Mouse (Mus musculus): ENCODE data around the gene Vmn1r205.
"Not testable (repeated sequence)": the region's sequence is repeated elsewhere in the genome, so short reads cannot be mapped to it uniquely, and the experiment has no call there.

Vmn1r205 gene

DNA sequence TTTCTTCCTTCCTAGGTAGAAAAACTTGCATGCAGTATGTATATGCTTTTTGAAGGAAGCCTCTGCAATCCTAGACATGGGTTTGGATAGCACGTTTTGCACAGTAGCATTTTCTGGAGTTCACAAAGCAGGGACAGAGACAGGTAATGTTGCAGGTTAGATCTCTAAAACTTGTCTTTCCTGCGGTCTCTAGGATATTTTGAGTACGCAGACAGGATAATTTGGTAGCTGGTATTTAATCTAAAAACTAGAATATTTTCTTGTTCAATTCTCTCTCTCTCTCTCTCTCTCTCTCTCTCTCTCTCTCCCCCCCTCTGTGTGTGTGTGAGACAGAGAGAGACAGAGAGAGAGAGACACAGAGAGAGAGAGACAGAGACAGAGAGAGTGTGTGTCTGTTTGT lies at the start of gene Vmn1r205:
Gene Vmn1r205 (minus strand): TSS at position 101 of the 400 bp plus-strand sequence.
- no peak for DNase-seq

DNA sequence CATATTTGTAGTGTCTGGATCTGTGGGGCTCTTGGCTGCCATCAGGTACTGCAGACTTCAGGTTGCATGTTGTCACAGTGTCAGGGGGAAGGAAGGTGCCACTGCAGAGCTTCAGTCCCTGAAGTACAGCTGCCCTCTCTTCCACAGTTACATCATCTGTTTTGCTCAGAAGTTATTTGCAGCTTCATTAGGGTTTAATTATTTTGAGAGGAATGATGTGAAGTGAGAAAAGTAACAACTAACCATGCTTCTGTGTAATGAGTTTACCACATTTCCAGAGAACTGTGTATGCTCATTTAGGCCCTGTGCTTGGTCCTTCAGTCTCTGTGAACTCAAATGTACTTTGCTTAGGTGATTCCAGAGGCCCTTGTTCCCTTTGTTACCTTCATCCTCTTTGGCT lies 31.4 kb upstream of the Vmn1r205 start, which contains the start of gene Vmn1r206:
Gene Vmn1r206 (minus strand): TSS at position 101 of the 400 bp plus-strand sequence.
- not testable (repeated sequence) for DNase-seq

DNA sequence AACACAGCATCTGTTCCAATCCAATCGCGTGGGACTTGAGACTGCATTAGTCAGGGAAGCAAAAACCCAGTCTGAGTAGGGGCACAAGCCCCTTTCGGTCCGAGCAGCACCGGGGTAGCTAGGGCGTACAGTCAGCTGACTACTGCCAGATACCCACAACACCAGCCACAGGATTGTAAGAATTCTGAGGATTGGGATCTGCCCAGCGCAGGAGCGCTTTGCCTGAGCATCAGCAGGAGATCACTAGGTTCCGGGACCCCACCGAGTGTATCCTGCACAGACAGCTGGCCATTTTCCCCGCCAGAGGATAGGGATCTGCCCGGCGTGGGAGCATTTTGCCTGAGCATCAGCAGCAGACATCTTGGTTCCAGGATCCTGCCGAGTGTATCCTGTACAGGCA lies 9.5 kb downstream of the Vmn1r205 start:
- DNase-seq = not testable (repeated sequence)

DNA sequence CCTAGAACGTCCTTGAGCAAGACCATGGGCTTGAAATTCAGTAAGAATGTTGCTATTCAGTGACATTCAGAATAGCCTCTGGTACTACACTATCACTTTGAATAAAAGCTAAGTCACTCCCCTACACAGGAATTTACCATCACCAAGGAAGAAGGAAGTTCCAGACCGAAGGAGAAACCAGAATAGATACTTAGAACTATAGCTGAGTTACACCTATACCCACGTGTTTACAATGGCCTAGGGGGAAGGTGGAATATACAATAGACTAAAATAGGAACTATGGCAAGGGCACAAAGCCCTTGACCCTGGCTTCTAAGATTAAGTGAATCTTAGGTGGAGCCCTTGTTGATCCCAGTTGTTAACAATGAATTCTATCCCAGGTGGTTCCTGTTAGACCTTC lies 17.9 kb downstream of the Vmn1r205 start:
- DNase-seq = not testable (repeated sequence)

DNA sequence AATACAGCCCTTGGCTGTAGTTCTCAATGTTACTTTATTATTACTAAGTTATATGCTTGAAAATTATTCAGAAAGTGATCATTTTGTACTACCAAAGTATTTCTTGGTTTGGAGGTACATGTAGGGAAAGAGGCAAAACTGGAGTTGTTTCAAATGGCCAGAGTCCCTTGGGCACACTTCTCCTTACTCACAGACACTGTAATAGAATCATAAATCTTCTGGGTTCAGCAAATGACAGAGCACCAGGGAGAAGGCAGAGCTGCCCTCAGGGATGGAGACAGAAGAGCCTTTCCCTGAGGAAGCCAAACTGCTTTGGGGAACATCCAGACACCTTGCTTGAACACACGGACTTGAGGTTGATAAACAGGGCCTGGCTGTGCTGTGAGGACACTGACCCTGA lies 39.9 kb downstream of the Vmn1r205 start, which contains the start of gene Vmn1r204:
Gene Vmn1r204 (plus strand): TSS at position 301 of the 400 bp plus-strand sequence.
- DNase-seq = not testable (repeated sequence)

Data from liver (tissue).